Mouse (Mus musculus) midbrain, embryonic 12.5 days (tissue): ENCODE data around the gene Rad51d. TPM values are rescaled to one million over a fixed set of nuclear protein-coding genes. Genes with fewer than 3 reads are reported as not detected.
A peak's percentile ranks its signal among the peaks of the same experiment; 100 is the strongest.
"Not testable (repeated sequence)": the region's sequence is repeated elsewhere in the genome, so short reads cannot be mapped to it uniquely, and the experiment has no call there.

ENCODE experiments used
- ATAC-seq: fragments of 200-750 bp; cut with Nextera tagmentation; 2 replicates; pipeline ENCODE4 v1.8.0; 2017; ENCODE audit warnings: low read depth, moderate TSS enrichment, moderate library complexity; ENCODE audit not compliant: low FRiP score
- H3K27ac ChIP-seq: fragments of 300-500 bp; sonication (generic); replicated peaks from 2 replicates; pipeline ENCODE4 v1.5.1; 2016; ENCODE audit warnings: mild to moderate bottlenecking
- H3K27me3 ChIP-seq: fragments of 300-500 bp; sonication (generic); 2 replicates; pipeline ENCODE4 v1.6.1; 2016; ENCODE audit warnings: mild to moderate bottlenecking
- H3K36me3 ChIP-seq: fragments of 300-500 bp; sonication (generic); 2 replicates; pipeline ENCODE4 v1.6.1; 2016
- H3K4me1 ChIP-seq: fragments of 300-500 bp; sonication (generic); 2 replicates; pipeline ENCODE4 v1.6.1; 2016
- H3K4me2 ChIP-seq: fragments of 300-500 bp; sonication (generic); replicated peaks from 2 replicates; pipeline ENCODE4 v1.6.1; 2016; ENCODE audit warnings: mild to moderate bottlenecking, moderate library complexity
- H3K4me3 ChIP-seq: fragments of 300-500 bp; sonication (generic); 2 replicates; pipeline ENCODE4 v1.5.1; 2016; ENCODE audit warnings: mild to moderate bottlenecking
- H3K9ac ChIP-seq: fragments of 300-500 bp; sonication (generic); replicated peaks from 2 replicates; pipeline ENCODE4 v1.6.1; 2016; ENCODE audit warnings: mild to moderate bottlenecking, moderate library complexity
- H3K9me3 ChIP-seq: fragments of 300-500 bp; sonication (generic); 2 replicates; pipeline ENCODE4 v1.6.1; 2016; ENCODE audit warnings: mild to moderate bottlenecking
- WGBS: fragments of 180-500 bp; shearing (Covaris S2); methylation state at CpG from one replicate; pipeline ENCODE4 v1.1.7; 2016; 5-methylcytosine and 5-hydroxymethylcytosine counted together
- polyA plus RNA-seq: library from polyadenylated mRNA; unstranded; fragments of >200 nt; fragmentation: Nextera tagmentation; extraction: Ambion mirVana; gene quantifications from 2 replicates; pipeline ENCODE4 v1.2.1, GENCODE M21; 2016

The Rad51d gene
- 12.8 and 14.1 TPM in 2 replicates for polyA plus RNA-seq

- H3K9ac ChIP-seq: peak within 1 kb of the TSS; percentile 72
- no peaks in the 10 kb centered on the region for H3K9me3 ChIP-seq
- H3K4me2 ChIP-seq: peak within 1 kb of the TSS; percentile 79
- H3K4me1 ChIP-seq: peaks cover 12% of the 10 kb centered on the region
- peak within 1 kb of the TSS; percentile 71 for H3K4me3 ChIP-seq
- H3K36me3 ChIP-seq: no peaks in the 10 kb centered on the region
- H3K27ac ChIP-seq: peak within 1 kb of the TSS; percentile 42; the same call in 1 of the 2 replicates
- WGBS: under 1% methylated on average over 26 of the region's 26 CpGs
- H3K27me3 ChIP-seq: peaks cover 12% of the 10 kb centered on the region
- ATAC-seq: peak; percentile 92
These were observed at the start of gene Rad51d for GRCm38 (mm10) chr11:82890342-82890762. TSS of gene Rad51d (minus strand) at chr11:82890614.

- Histone ChIP-seq H3K9me3 (no peaks in the 10 kb centered on the region), H3K27ac (no peak overlapping the region), H3K9ac (peak overlapping the region; percentile 49; the same call in 1 of the 2 replicates), H3K27me3 (peaks cover 83% of the 10 kb centered on the region), H3K36me3 (no peaks in the 10 kb centered on the region), H3K4me1 (peaks cover 7% of the 10 kb centered on the region; the same call in 1 of the 2 replicates), H3K4me2 (peak overlapping the region; percentile 96), H3K4me3 (peak overlapping the region; percentile 53)
- no peak for ATAC-seq
- WGBS: 3% methylated on average over 29 of the region's 29 CpGs
These were observed 42.8 kb upstream of the Rad51d start for GRCm38 (mm10) chr11:82933186-82933585.

- 2% methylated on average over 112 of the region's 119 CpGs for WGBS
These were observed 41.4 kb upstream of the Rad51d start for GRCm38 (mm10) chr11:82931671-82932450.

GRCm38 (mm10) chr11:82931161-82931560, 40.7 kb upstream of the Rad51d start:
- H3K4me1 ChIP-seq, ATAC-seq, H3K27ac ChIP-seq, H3K36me3 ChIP-seq, H3K9me3 ChIP-seq: not testable (repeated sequence)
- under 1% methylated on average over 52 of the region's 63 CpGs for WGBS
- H3K27me3 ChIP-seq: peaks cover 84% of the 10 kb centered on the region
- H3K4me3 ChIP-seq: peak overlapping the region; percentile 53
- peak overlapping the region; percentile 49 for H3K9ac ChIP-seq
- H3K4me2 ChIP-seq: peak overlapping the region; percentile 96

More at GRCm38 (mm10) chr11:82931671-82932450, 41.4 kb upstream of the Rad51d start:
- Histone ChIP-seq H3K4me3 (peak overlapping the region; percentile 53), H3K9ac (peak overlapping the region; percentile 49), H3K27me3 (peaks cover 84% of the 10 kb centered on the region), H3K4me2 (peak overlapping the region; percentile 96)
- not testable (repeated sequence) for H3K4me1 ChIP-seq, H3K36me3 ChIP-seq, H3K9me3 ChIP-seq, ATAC-seq, H3K27ac ChIP-seq

GRCm38 (mm10) chr11:82930391-82930955, 40.1 kb upstream of the Rad51d start:
- H3K27ac ChIP-seq, H3K4me1 ChIP-seq, H3K36me3 ChIP-seq, H3K9me3 ChIP-seq, ATAC-seq, H3K9ac ChIP-seq: not testable (repeated sequence)
- Histone ChIP-seq H3K4me2 (peak overlapping the region; percentile 96), H3K27me3 (peaks cover 78% of the 10 kb centered on the region), H3K4me3 (peak overlapping the region; percentile 53)
- 1% methylated on average over 80 of the region's 85 CpGs for WGBS

GRCm38 (mm10) chr11:82929633-82929950, 39.2 kb upstream of the Rad51d start:
- peaks cover 78% of the 10 kb centered on the region for H3K27me3 ChIP-seq
- no peaks in the 10 kb centered on the region for H3K36me3 ChIP-seq
- H3K9ac ChIP-seq: no peak overlapping the region
- ATAC-seq: no peak
- peak overlapping the region; percentile 96; the same call in 1 of the 2 replicates for H3K4me2 ChIP-seq
- H3K9me3 ChIP-seq: no peaks in the 10 kb centered on the region
- H3K4me1 ChIP-seq: peaks cover 7% of the 10 kb centered on the region; the same call in 1 of the 2 replicates
- no peak overlapping the region for H3K4me3 ChIP-seq
- no peak overlapping the region for H3K27ac ChIP-seq
- WGBS: 55% methylated on average over 3 of the region's 3 CpGs

GRCm38 (mm10) chr11:82928897-82929632, 38.7 kb upstream of the Rad51d start:
- Histone ChIP-seq H3K27me3 (peaks cover 72% of the 10 kb centered on the region), H3K9me3 (no peaks in the 10 kb centered on the region), H3K4me2 (no peak overlapping the region), H3K4me3 (no peak overlapping the region), H3K36me3 (no peaks in the 10 kb centered on the region), H3K4me1 (peaks cover 7% of the 10 kb centered on the region; the same call in 1 of the 2 replicates), H3K27ac (no peak overlapping the region), H3K9ac (no peak overlapping the region)
- no peak for ATAC-seq
- WGBS: 30% methylated on average over 20 of the region's 20 CpGs

- H3K36me3 ChIP-seq, ATAC-seq, H3K4me1 ChIP-seq, H3K27ac ChIP-seq, H3K4me3 ChIP-seq, H3K9ac ChIP-seq, H3K9me3 ChIP-seq, H3K4me2 ChIP-seq: not testable (repeated sequence)
- 95% methylated on average over 6 of the region's 6 CpGs for WGBS
- H3K27me3 ChIP-seq: peaks cover 54% of the 10 kb centered on the region
These were observed 33.5 kb upstream of the Rad51d start for GRCm38 (mm10) chr11:82923910-82924309.

GRCm38 (mm10) chr11:82921691-82922090, 31.3 kb upstream of the Rad51d start:
- no peaks in the 10 kb centered on the region for H3K36me3 ChIP-seq
- no peak overlapping the region for H3K27ac ChIP-seq
- H3K4me1 ChIP-seq: no peaks in the 10 kb centered on the region
- no peak overlapping the region for H3K4me2 ChIP-seq
- H3K27me3 ChIP-seq: peaks cover 34% of the 10 kb centered on the region
- H3K4me3 ChIP-seq: no peak overlapping the region
- WGBS: 69% methylated on average over 4 of the region's 4 CpGs
- H3K9me3 ChIP-seq: no peaks in the 10 kb centered on the region
- H3K9ac ChIP-seq: no peak overlapping the region
- no peak for ATAC-seq

- no peaks in the 10 kb centered on the region for H3K9me3 ChIP-seq
- no peaks in the 10 kb centered on the region for H3K4me1 ChIP-seq
- ATAC-seq: no peak
- peaks cover 29% of the 10 kb centered on the region for H3K27me3 ChIP-seq
- H3K4me3 ChIP-seq: no peak overlapping the region
- no peak overlapping the region for H3K4me2 ChIP-seq
- no peaks in the 10 kb centered on the region for H3K36me3 ChIP-seq
- H3K9ac ChIP-seq: no peak overlapping the region
- WGBS: 57% methylated on average over 10 of the region's 10 CpGs
- no peak overlapping the region for H3K27ac ChIP-seq
These were observed 30.4 kb upstream of the Rad51d start for GRCm38 (mm10) chr11:82920768-82921167.

GRCm38 (mm10) chr11:82914711-82915352, 24.4 kb upstream of the Rad51d start:
- Histone ChIP-seq H3K4me1 (no peaks in the 10 kb centered on the region), H3K27ac (no peak overlapping the region), H3K9me3 (no peaks in the 10 kb centered on the region), H3K4me3 (peak overlapping the region; percentile 7; the same call in 1 of the 2 replicates), H3K9ac (no peak overlapping the region), H3K27me3 (peaks cover 41% of the 10 kb centered on the region), H3K36me3 (no peaks in the 10 kb centered on the region), H3K4me2 (peak overlapping the region; percentile 42)
- no peak for ATAC-seq
- 8% methylated on average over 16 of the region's 16 CpGs for WGBS
